Mouse (Mus musculus) kidney, adult 9 months (tissue): ENCODE data around the gene Rab5if.
"Not testable (repeated sequence)": the region's sequence is repeated elsewhere in the genome, so short reads cannot be mapped to it uniquely, and the experiment has no call there.

ENCODE experiments used
- DNase-seq: peaks from one replicate; pipeline ENCODE4 v3.0.0; 2022

Rab5if gene

DNA sequence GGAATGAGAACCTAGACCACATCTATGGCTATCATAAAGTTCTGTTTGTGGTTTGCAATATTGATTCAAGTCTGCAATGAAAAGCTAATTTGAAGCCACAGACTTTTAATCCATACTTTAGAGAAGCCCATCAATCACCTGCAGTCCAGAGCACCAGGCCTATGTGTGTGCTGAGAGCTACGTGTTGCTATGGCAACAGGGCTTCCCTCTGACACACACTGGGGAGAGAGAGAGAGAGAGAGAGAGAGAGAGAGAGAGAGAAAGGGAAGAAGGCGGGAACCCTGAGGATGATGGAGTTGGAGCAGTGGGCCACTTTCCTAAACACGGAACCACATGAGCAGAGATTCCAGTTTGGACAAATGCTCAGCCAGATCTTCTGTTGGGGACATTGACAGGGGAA lies 29.3 kb downstream of the Rab5if start:
- no peak for DNase-seq

DNA sequence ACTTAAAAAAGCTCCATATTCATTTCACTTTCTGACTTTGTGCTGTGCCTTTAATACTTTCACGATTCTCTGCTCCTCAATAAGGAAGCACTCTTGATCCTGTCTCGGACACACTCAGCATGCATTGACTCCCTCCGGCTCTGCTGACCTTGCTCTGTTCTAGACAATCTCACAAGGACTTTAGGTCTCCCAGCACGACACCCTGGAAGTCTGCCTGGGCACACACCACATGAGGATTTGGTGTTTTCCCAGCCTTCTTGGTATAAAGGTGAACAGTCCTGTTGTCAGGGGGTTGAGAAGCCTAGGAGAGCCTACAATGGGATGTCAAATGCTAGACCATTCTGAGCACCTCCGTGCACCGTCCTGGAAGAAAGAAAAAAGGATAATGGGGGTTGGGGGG lies 29.9 kb downstream of the Rab5if start:
- DNase-seq, result no peak

DNA sequence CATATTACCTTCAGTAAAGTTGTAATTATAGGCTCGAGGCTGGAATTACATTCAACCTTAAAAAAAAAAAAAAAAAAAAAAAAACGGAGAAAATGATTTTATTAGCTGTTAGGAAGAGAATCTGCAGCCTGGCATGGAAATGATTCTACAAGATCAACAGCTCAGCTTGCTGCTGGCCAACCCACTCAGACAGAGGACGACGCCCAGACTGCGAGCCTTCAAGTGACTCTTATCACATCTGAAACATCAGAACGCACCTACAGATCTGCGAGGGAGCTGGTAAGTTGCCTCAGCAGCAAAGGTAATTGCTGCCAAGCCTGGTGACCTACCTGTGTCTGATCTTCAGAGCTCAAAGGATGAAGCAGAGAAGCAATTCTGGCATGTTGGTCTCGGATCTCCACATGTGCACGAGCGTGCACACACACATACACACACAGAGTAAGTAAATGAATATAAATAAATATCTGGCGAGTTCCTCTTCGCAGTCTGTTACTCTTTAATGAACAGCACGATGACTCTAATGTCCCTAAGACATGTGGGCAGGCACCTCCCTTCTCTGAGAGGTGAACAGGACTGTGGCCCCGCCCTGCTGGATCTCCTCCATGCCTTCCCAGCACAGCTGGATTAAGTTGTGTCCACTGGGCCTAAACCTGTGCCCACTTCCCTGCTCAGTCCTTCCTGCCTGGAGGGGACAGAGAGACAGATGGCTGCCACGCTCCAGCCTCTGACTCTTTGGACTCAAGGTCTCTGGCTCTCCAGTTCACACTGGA lies 31.8 kb downstream of the Rab5if start:
- peak; percentile 25 for DNase-seq

DNA sequence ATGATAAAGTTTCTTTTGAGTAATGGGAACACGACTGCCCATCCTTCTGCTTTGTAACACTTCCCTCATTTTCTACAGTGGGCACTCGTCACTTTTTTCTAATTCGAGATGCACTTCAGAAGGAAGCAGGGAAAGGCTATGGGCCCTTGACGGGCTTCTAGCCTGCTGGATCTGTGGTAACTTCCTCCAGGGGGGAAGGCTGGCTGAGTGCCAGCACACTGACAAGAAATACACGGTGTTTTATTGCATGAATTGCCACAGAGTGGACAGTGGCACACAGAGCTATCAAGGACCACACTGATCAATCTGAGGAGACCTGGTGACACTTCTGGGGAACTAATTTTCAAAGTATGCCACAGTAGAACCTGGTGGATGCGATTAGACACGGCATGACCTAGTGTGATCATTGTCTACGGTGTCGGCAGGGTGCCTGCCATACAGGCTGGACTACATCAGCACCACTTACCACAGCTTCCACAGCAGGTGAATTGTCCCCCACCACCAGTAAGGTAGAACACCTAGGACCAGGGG lies 33.5 kb downstream of the Rab5if start:
- no peak for DNase-seq

DNA sequence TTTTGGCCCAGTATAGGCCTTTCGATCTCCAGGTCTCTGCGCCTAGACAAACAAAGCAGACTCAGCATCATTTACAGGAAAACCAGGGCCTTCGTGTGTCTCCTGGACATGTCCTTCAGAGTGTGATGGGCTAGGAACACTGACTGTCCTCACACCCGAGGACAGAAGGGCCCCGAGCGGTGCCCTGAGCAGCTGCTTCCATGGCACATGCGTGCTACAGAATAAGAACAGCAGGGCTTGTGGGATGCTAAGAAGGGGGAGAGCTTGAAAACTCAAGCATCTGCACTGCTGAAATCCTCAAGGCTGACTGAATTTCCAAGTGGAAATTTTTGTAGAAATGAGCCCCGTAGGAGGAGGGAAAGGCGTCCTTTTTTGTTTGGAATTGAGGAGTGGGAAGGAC lies 34.1 kb downstream of the Rab5if start:
- no peak for DNase-seq

DNA sequence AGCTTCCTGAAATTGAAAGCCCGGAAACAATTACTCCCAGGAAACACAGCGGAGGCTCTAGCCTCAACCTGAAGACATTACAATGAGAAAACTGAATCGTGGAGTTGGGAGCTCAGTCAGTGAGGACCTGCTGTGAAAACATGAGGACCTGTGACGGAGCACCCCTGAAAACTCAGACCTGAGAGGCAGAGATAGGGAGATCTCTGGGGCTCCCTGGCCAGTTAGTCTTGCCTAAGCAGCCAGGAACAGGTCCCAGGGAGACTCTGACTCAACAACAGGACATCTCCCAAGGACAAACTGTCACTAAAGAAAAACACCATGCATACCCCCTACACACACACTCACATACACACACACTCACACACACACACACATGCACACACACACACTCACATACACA lies 35.4 kb downstream of the Rab5if start:
- no peak for DNase-seq

DNA sequence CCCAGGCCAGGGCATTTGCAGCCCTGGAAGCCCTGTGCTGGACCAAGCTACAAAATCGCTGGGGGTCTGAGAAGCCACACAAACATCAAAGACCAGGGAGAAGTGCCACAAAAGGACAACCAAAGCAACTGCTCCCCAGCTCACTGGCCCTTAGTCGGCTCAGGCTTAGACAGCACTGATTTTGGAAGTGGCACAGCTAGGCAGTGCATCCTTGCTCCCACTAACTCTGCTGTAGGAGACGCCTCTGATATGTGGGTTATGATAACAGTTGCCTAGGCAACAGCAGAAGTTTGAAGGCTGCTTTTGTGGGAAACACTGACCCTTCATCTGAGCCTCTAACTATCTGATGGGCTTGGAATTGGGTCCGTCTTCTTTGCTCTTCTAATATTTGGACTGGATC lies 36.3 kb downstream of the Rab5if start:
- DNase-seq, result no peak

DNA sequence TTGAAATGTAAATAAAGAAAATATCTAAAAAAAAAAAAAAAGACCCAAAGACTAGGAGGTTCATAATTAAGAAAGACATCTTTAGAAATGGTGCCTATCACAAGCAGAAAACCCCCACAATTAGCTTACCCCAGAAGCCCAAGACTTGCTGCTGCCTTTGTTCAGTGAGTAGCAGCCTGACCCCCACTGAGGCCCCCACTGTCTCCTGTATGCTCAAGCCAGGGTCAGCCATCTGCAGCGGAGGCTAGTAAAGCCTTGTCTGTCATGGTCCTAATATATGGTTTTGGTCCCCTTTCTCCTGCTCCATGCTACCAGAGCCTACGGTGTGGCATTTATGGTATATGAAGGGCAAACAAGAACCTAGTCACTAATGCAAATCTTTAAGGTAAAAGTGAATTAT lies 38.4 kb downstream of the Rab5if start:
- DNase-seq, result no peak

DNA sequence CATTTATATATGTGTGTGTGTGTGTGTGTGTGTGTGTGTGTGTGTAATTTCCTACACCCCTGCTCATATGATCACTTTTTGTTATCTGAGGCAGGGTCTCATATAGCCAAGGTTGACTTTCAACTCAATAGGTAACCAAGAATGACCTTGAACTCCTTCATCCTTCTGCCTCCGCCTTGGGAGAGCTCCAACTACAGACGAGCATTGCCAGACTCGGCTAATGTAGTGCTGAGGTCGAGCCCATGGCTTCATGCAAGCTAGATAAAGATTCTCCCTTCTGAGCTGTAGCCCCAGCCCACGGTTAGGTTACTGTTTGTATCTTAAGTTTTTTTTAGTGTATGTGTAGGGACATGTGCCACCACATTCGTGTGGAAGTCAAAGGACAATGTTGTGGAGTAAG lies 39.0 kb downstream of the Rab5if start:
- no peak for DNase-seq

DNA sequence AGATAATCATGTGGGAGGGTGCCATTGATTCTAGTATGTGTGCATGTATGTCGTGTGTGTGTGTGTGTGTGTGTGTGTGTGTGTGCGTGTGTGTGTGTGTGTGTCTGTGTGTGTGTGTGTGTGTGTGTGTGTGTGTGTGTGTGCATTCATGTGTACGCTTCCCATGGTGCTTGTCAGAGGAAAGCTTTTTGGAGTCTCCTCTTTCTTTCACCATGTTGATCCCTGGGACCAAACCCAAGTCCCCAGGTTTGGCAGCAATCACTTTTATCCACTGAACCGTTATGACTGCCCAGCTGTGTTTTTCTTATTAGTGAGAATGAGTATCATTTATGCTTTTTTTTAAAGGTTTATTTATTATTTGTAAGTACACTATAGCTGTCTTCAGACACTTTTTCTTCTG lies 39.5 kb downstream of the Rab5if start:
- not testable (repeated sequence) for DNase-seq

DNA sequence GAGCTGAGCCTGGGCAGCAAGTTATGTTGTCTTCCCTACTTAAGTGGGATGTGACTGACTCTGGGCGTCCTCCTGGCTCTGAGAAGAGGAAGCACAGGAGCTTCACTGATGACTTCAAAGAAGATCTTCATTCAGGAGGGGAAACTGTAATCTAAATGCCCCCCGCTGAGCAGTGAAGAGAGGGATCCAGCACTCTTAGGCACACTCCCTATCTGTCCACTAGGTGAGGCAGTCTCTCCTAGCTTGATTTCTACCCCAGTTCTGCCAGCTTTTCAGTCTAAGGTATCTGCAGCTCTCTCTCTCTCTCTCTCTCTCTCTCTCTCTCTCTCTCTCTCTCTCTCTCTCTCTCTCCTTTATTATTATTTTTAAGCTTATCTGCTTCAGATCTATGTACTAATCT lies 40.4 kb downstream of the Rab5if start:
- no peak for DNase-seq

DNA sequence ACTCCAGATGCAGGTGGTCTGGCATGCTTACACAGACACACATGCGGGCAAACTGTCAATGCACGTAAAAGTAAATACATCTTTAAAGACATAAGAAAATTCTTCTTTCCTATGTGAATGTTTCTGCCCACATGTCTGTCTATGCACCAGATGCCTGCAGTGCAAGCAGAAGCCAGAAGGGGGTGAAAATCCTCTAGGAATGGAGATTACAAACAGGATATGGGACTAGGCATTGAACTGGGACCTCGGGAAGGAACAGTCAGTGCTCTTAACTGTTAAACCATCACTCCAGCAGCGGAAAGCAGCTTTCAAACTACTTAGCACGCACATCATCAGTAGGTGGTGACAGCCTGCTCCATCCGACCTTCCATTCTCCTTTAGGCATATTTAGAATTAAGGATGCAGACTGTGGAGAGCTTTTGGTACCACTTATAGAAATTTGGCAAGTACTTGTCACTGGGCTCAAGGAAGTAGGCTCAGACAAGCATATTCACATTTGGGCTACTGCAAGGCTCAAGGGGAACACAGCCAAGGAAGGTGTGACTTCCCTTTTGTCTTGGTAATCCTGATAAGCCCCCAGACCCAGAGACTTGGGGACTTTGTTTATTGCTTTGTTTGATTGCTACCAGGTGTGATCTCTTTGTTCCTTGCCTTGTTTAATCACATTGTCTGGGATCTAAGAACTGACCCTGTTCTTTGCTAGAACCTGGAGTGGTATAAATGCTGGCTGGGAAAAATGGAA lies 42.2 kb downstream of the Rab5if start:
- peak; percentile 79 for DNase-seq

DNA sequence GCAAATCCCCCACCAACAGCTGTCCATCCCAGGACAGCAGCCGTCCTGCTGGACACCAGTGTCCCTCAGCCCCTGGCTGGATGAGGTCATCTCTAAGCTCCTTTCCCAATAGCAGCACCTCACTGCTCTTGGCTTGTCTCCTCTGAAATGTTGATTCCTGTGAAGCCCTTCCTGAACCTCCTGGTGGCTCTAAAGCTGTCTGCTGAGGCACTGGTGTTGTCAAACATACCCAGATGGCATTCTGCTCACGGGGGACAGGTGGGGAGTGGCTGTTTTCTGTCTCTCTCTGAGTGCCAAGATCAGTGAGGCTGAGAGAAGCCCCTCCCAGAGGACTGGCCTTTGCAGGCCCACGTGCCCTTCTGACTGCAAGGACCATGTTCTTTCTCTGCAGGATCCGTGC lies 43.0 kb downstream of the Rab5if start:
- DNase-seq, result not testable (repeated sequence)

DNA sequence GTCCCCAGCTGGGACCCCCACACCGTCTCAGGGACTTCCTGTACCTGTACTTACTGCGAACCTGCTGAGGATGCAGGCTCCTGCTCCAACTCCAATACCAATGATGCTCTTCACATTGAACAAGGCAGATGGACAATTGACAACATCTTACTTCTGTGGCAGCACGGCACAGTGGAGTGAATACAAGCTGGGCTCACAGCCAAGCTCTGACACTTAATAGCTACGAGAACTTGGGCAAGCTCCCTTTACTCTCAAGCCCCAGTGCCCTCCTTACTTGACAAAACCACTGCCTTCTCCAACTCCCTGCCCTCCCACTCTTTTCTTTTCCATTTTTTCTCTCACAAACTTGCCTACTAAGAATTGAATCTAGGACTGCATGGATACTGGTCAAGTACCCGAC lies 50.3 kb downstream of the Rab5if start:
- DNase-seq, result no peak

DNA sequence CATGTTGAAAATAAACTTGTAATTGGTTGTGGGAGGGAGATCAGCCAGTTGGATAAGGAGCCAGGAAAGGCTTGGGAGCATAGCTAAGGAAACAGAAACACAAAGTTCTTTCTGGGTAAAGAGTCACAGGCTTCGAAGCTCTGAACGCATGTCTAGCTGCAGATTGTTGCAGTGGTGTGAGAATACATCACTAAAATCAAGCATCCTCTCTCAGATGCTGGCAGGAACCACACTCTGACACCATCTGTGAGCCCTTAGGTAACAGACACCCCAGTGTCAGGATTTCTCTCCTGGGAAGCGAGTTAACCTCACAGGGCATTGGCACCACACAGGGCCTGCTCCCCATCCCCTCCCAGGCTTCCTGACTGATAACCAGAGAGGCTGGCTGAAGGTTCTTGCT lies 52.6 kb downstream of the Rab5if start:
- no peak for DNase-seq

DNA sequence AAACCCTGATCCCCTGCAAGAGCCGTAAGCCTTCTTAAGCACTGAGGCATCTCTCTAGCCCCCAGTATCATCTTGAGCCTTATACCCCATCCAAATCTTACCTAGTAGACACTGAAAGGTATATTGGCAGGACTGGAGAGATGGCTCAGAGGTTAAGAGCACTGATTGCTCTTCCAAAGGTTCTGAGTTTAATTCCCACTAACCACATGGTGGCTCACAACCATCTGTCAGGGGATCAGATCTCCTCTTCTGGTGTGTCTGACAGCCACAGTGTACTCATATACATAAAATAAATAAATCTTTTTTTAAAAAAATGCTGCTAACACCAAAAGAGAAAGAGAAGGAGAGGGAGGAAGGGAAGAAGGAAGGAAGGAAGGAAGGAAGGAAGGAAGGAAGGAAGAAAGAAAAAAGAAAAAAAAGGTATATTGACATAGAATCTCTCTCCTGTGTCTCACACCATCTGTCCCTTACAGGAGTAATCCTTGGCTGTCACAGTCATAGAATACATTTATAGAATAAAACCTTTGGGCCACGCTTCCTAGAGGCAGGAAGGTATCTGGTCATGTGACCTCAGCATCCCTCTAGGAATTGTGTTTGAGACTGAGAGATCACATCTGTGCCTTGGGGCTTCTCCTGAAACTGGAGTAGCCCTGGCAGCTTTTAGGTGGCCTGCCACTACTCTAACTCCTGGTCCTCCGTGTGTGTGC lies 53.6 kb downstream of the Rab5if start:
- no peak for DNase-seq

DNA sequence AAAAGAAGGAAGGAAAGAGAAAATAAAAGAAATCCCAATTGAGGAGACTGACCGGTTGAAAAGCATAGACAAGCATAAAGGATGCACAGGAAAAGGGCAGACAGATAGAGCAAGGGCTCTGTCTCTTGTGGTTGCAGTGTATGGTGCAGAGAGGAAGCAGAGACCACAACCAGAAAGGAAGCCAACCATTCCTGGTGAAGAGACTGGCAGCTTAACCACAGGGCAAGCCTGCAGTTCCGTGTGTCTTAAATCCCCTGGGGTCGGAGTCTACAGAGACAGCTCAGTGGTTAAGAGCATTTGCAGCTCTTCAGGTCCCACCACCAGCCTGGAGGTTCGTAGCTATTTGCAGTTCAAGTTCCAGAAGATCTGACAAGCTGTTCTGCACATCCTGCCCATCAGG lies 55.6 kb downstream of the Rab5if start:
- DNase-seq, result no peak

DNA sequence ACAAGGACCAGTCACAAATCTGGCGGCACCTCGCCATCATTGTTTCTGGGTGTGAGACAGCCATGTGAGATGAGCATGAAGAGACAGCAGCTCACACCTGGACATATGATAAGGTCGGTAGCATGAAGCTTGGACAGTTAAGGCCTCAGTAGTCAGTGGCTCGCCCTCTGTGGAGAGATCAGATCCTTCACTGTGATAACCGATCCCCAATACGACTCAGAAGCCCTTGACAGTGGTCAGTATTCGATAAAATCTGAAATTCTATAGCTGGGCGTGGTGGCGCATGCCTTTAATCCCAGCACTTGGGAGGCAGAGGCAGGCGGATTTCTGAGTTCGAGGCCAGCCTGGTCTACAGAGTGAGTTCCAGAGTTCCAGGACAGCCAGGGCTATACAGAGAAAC lies 56.3 kb downstream of the Rab5if start:
- not testable (repeated sequence) for DNase-seq

DNA sequence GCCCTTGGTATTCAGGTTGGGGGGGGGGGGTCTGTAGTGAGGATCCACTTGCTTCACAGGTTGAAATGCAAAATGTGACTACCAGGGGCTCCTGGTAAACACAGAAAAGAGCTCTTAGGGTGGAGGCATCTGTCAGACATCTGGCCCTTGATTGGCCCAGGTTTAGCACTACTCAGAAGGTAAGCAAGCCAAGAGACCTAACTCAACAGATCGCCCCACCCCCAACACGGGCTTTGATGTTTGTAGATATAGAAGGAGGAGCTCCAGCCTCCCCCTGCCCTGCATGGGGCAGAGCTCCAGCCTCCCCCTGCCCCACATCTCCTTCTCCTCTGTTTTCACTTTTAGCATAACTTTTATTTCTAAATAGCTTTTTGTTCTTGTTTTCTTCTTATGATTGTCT lies 56.9 kb downstream of the Rab5if start:
- no peak for DNase-seq

DNA sequence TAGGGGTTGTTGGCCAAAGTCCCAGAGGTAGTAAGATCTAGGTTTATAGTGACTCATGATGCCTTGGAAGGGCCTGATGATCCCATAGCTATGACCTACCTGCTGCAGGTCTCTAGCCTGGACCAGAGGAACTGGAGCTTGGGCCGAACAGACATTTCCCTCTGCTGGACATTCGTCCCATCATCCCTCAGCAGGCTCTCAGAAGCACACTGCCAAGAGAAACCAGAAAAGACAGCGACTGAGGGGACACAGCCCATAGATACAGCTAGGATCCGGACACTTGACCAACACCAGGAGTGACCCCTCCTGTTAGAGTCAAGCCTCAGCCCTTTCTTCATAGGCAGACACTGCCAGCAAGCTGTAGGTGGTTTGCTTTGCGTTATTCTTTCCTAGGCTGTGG lies 60.1 kb downstream of the Rab5if start:
- no peak for DNase-seq
